Mouse (Mus musculus): ENCODE results near the gene Mobp. TPM values are rescaled to one million over a fixed set of nuclear protein-coding genes. Genes with fewer than 3 reads are reported as not detected.

Mobp gene
- polyA plus RNA-seq, 1 experiment: 0.05 TPM

DNA sequence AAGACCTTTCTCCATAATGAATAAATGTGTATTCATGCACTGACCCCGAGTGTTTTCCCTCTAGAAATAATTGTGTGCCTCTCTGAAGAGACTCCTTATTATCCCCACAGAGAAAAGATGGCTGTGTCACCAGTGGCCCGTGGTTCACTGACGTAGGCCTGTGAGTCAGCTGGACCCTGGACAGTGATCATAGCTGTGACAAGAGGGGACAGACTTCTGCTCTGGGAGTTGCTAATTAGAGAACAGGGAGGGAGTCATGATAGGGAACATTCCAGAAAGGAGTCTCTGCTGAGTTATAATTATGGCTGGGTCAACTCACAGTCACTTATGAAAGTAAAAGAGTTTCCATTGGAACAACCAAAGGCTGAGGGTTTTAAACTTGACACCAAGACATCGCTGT, 61.4 kb downstream of the Mobp start:
- no peak for DNase-seq (ENCODE audit: low read depth)

DNA sequence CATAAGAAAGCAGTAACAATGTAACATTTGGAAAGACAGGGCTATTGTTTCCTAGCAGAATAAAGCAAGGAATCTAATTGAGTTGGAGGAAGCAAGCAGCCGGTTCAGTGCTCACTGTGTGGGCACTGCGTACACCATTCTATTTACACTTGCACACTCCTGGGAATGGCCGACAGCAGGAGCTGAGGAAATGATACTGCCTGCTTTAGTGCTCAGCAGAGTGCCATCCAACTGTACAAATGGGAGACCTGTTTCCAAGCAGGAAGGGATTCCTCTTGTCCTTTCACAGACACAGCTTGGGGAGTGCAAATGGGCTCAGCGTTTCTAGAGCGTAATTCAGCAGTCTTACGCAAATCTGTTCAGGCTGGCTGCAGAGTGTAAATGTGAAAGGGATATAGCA, 63.4 kb downstream of the Mobp start:
- DNase-seq (ENCODE audit: low read depth): no peak

DNA sequence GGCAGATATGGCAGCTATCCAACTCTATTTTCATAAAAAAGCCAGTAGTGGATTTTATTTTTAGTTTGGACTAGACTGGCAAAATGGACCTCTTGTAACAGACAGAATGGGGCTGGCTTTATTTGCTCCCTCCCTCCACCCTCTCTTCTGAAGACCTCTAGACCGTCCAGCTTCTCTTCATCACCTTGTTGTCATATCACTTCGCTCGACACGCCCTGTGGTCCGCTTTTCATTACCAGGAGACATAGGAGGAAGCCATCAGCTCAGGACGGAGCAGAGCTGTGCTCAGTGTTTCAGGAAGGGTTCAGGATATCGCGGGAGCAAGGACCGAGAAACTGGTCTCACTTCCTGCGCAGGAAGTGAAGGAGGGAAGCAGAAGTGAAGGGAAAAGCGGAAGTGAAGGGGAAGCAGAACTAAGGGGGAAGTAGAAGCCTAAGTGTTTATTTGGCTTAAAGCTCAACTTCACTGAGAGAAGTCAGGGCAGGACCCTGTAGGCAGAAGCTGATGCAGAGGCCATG, 65.5 kb downstream of the Mobp start:
- DNase-seq (ENCODE audit: low read depth): no peak

DNA sequence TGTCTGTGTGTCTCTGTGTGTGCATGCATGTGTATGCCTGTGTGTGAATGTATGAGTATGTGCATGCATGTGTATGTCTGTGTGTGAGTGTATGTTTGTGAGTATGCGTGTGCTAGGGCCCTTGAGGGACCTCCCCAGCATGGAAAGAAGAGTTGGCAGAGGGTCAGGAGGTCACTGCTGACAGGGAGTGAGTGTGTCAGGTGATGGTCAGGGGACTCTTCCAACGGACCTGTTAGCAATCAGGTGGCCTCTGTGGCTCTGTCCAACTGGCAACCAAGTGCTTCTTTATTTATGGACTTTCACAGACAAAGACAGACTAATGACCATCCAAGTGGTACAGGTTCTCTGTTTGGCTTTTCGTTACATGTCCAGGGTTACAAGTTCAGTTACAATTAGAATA, 69.9 kb downstream of the Mobp start:
- DNase-seq (ENCODE audit: low read depth): no peak

Other genes starting within 250 kb of the Mobp start
- 45.4 and 47.2 TPM in 2 replicates for gene Gorasp1, start 212.1 kb upstream of the Mobp start, polyA plus RNA-seq (2012; rRNA removed)
- 2.0 and 3.8 TPM in 2 replicates for gene Ttc21a, start 212.1 kb upstream of the Mobp start, polyA plus RNA-seq (2012; rRNA removed)
- gene Csrnp1, start 165.0 kb upstream of the Mobp start, polyA plus RNA-seq (2012; rRNA removed): 22.6 and 28.6 TPM in 2 replicates
- 0.14 and 0.26 TPM in 2 replicates for gene Xirp1, start 126.1 kb upstream of the Mobp start, polyA plus RNA-seq (2012; rRNA removed)
- gene Cx3cr1, start 79.8 kb upstream of the Mobp start, polyA plus RNA-seq (2012; rRNA removed): 9.1 and 11.8 TPM in 2 replicates
- 0.14 TPM in 1 of 2 replicates, not detected in the other for gene Ccr8, start 57.6 kb upstream of the Mobp start, polyA plus RNA-seq (2012; rRNA removed)
- 33.5 and 38.7 TPM in 2 replicates for gene Slc25a38, start 39.3 kb upstream of the Mobp start, polyA plus RNA-seq (2012; rRNA removed)
- gene Rpsa, start 22.0 kb upstream of the Mobp start, polyA plus RNA-seq (2012; rRNA removed): 1,380 and 2,360 TPM in 2 replicates
- 2.2 and 5.8 TPM in 2 replicates for gene Myrip, start 151.8 kb downstream of the Mobp start, polyA plus RNA-seq (2012; rRNA removed)

All from gonadal fat pad, adult 2 months (tissue).